Mouse (Mus musculus) hindbrain, embryonic 15.5 days (tissue): ENCODE data around the gene Apol7b. TPM values are rescaled to one million over a fixed set of nuclear protein-coding genes. Genes with fewer than 3 reads are reported as not detected.
"Not testable (repeated sequence)": the region's sequence is repeated elsewhere in the genome, so short reads cannot be mapped to it uniquely, and the experiment has no call there.

Experiments used
- ATAC-seq: fragments of 200-750 bp; cut with Nextera tagmentation; 2 replicates; pipeline ENCODE4 v1.8.0; 2017; ENCODE audit warnings: low read depth, moderate number of reproducible peaks, moderate TSS enrichment; ENCODE audit not compliant: low FRiP score
- H3K27ac ChIP-seq: fragments of 300-500 bp; sonication (generic); replicated peaks from 2 replicates; pipeline ENCODE4 v1.5.1; 2015; ENCODE audit warnings: mild to moderate bottlenecking, inconsistent platforms
- H3K27me3 ChIP-seq: fragments of 300-500 bp; sonication (generic); 2 replicates; pipeline ENCODE4 v1.6.1; 2015; ENCODE audit warnings: control low read depth, inconsistent platforms
- H3K36me3 ChIP-seq: fragments of 300-500 bp; sonication (generic); 2 replicates; pipeline ENCODE4 v1.6.1; 2015; ENCODE audit warnings: control low read depth, inconsistent platforms
- H3K4me1 ChIP-seq: fragments of 300-500 bp; sonication (generic); replicated peaks from 2 replicates; pipeline ENCODE4 v1.6.1; 2015; ENCODE audit warnings: control low read depth, inconsistent platforms
- H3K4me2 ChIP-seq: fragments of 300-500 bp; sonication (generic); 2 replicates; pipeline ENCODE4 v1.6.1; 2015; ENCODE audit warnings: moderate library complexity, mild to moderate bottlenecking, inconsistent platforms
- H3K4me3 ChIP-seq: fragments of 300-500 bp; sonication (generic); 2 replicates; pipeline ENCODE4 v1.5.1; 2015; ENCODE audit warnings: mild to moderate bottlenecking, inconsistent platforms
- H3K9ac ChIP-seq: fragments of 300-500 bp; sonication (generic); 2 replicates; pipeline ENCODE4 v1.6.1; 2015; ENCODE audit warnings: inconsistent platforms
- H3K9me3 ChIP-seq: fragments of 300-500 bp; sonication (generic); 2 replicates; pipeline ENCODE4 v1.6.1; 2016; ENCODE audit warnings: control low read depth, inconsistent platforms
- WGBS: fragments of 180-500 bp; shearing (Covaris S2); methylation state at CpG from one replicate; pipeline ENCODE4 v1.1.7; 2015; 5-methylcytosine and 5-hydroxymethylcytosine counted together
- polyA plus RNA-seq: library from polyadenylated mRNA; unstranded; fragments of >200 nt; fragmentation: Nextera tagmentation; extraction: Ambion mirVana; gene quantifications from 2 replicates; pipeline ENCODE4 v1.2.1, GENCODE M21; 2015

The Apol7b gene
- polyA plus RNA-seq, 1 experiment from 2014 or later, result not detected

DNA sequence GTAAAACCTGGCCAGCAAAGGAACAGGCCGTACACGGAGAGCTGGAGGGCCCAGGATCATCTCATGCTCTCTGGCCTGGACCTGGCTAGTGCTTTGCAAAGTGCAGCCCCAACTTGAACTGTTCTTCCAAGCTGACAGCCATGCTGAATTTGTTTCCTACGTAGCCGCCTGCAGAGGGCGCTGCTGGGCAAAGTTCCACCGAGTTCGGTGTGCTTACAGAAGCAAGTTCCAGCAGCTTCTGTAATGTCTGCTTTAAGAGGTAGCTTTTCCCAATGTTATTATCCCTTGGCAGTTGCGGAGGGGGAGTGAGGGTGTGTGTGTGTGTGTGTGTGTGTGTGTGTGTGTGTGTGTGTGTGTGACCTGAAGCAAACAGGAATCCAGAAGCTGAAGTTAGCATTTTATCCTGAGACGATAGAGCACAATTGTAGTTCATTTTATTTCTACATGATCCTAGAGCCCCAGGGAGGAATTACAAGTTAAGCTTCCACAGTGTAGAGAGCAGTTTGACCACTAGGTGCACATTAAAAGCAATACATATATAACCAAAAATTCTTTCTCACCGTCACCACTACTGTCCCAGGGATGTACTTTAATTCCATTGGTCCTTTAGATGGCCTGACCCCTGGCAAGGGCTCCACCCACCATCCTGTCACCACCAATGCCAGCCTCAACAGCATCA, 30.5 kb downstream of the Apol7b start:
- not testable (repeated sequence) for H3K36me3 ChIP-seq, H3K27me3 ChIP-seq, H3K4me1 ChIP-seq, H3K9me3 ChIP-seq, H3K9ac ChIP-seq, H3K4me3 ChIP-seq, H3K27ac ChIP-seq, H3K4me2 ChIP-seq
- peak; percentile 45; the same call in 1 of the 2 replicates for ATAC-seq
- 18% methylated on average over 4 of the region's 10 CpGs for WGBS

DNA sequence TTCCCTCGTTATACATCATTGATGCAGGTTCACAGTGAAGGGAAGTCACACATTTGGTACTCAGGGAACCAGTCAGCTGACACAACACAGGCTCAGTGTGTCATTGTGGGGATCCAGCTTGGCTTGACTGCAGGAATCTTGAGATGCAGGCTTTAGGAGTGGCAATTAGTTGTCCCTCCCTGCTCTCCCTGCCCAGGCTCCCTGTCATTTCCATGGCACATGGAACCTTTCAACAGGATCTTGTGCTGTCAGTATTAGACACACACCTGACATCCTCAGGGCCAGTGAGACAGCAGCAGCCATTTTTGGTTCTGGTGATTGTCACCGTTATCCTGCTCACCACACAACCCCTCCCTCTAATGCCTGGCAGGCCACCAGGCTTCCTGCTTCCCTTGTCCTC, 31.6 kb downstream of the Apol7b start:
- not testable (repeated sequence) for ATAC-seq, H3K4me3 ChIP-seq, H3K9ac ChIP-seq, H3K4me2 ChIP-seq, H3K9me3 ChIP-seq, H3K27ac ChIP-seq, H3K36me3 ChIP-seq, H3K4me1 ChIP-seq, H3K27me3 ChIP-seq
- 73% methylated on average over 2 of the region's 2 CpGs for WGBS

DNA sequence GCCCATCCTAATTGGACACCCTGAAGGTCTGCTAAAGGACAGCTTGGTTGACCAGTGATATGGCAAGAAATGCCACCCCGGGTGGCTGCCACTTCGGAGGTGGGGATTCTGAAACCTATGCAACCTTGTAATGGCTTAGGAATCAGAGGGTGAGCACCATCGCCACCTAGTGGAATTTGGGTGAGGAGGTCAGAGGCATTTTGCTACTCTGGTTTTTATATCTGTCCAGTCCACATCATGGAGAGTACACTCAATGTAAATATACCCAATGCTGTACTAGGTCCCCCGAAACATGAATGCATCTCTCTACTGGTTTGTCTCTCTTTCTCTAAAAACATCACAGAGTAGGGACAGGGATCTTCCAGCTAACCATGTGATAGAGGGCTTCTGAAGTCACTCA, 34.6 kb downstream of the Apol7b start:
- H3K27ac ChIP-seq, H3K9me3 ChIP-seq, H3K4me1 ChIP-seq, ATAC-seq, H3K4me3 ChIP-seq, H3K4me2 ChIP-seq, H3K9ac ChIP-seq, H3K36me3 ChIP-seq, H3K27me3 ChIP-seq: not testable (repeated sequence)
- WGBS, result 23% methylated on average over 4 of the region's 4 CpGs

DNA sequence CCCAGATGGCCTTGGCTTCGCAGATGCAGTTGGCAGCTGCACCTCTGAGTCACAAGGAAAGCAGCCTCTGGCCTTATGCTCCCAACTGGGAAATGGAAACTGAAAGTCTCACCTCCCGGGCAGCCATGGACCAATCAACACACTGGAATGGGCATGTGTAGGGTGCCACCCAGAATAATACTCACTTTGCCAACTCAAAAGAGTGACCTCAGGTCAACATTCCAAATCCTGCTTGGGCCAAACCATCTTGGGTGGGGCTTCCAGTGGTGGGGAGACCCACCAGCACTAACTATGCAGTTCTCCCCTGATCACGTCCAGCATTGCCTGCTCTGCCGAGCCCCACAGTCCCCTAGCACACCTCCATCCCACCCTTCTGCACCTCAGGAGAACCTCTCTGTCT, 36.3 kb downstream of the Apol7b start, which contains the start of gene Apol9a:
Gene Apol9a (minus strand): TSS at position 101 of the 400 bp plus-strand sequence.
- H3K4me3 ChIP-seq, H3K27ac ChIP-seq, H3K9me3 ChIP-seq, H3K9ac ChIP-seq, H3K4me2 ChIP-seq, H3K4me1 ChIP-seq, ATAC-seq, H3K36me3 ChIP-seq, H3K27me3 ChIP-seq: not testable (repeated sequence)
- WGBS, result 70% methylated on average over 1 of the region's 4 CpGs

DNA sequence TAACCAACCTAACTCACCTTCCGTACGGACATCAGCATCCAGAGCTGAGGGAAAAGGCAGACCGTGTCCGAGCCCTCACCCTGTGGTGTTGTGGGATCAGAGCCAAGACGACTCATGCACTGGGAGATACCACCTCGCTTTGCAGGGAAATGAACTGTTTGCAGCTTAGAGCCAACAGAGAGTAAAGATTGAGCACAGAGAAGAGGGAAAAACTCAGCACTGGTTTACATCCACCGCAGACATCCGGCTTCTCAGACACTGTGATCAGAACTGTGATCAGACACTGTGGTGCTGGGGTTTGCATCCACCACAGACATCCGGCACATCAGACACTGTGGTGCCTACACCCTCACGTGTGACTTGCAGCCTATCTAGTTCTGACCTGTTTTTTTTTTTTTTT, 40.9 kb downstream of the Apol7b start:
- H3K9me3 ChIP-seq, H3K4me2 ChIP-seq, H3K27ac ChIP-seq, H3K4me1 ChIP-seq, ATAC-seq, H3K36me3 ChIP-seq, H3K27me3 ChIP-seq, H3K9ac ChIP-seq, H3K4me3 ChIP-seq: not testable (repeated sequence)
- WGBS, result 66% methylated on average over 10 of the region's 10 CpGs

DNA sequence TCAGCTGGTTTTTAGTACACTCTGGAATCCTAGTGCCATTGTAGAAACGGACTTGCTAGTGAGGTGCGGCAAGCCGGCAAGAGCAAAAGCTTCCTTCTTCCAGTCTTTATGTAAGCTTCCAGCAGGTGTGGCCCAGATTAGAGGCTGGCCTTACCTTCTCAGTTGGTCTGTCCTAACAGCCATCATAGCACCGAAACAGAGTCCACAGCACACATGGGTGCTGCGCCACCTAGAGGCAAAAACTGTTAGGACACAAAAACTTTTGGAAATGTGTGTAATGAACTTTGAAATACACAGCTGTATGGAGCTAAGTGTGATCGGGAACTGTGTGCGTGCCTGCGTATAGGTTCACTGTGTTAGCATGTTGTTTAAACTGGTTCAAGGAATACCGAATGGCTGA, 48.3 kb downstream of the Apol7b start, which contains the start of gene Apol7a:
Gene Apol7a (minus strand): TSS at position 84 of the 400 bp plus-strand sequence.
- H3K36me3 ChIP-seq, H3K4me1 ChIP-seq, H3K4me2 ChIP-seq, H3K4me3 ChIP-seq, H3K9me3 ChIP-seq, ATAC-seq, H3K9ac ChIP-seq, H3K27me3 ChIP-seq, H3K27ac ChIP-seq: not testable (repeated sequence)
- WGBS, result 59% methylated on average over 9 of the region's 9 CpGs

DNA sequence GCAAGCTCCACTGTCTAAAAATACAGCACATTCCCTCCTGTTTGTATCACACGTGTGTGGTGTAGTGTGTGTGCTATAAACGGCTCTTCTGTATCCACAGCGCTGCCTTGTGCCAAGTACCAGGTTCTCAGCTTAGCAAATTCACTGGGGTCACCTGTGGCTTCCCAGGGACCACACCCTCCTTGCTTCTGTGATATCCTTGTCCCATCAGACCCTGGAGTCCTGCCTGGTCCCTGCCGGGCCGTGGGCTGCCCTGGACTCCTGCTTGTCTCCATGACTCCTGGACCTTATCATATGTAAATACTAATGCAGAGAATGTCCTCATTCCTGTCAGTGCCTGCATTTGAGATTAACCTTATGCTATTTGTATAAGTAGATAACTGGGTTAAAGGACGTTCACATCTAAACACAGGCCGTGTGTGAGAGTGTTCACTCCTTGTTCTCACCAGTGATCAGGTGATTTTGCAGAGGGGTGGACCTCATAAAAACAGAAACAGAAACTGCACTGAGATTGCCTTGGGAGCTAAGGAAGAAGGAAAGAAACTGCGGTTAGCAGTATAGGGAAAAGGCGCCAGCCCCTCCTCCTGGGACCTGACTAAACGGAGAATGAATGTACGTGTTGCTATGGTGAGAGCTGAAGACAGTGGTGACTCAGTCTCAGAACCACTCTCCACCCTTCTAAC, 49.7 kb downstream of the Apol7b start:
- H3K36me3 ChIP-seq, result not testable (repeated sequence)

DNA sequence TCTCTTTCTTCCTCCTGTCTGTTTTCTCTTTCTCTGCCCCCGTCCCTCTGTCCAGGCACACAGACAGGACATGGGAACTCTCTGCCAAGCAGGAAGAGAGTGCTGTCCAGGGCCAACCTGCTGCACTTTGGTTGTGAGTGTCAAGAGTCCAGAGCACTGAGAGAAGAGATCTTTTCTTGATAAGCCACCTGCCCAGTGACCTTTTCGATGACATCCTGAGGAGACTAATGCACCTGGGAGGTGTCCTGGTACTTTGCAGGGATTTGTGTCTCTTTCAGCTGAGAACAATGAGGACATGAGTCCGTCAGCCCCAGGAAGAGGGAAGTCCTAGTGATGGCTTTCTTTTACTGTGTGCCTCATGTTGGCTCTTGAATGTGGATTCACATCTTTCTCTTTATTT, 53.5 kb downstream of the Apol7b start:
- H3K9ac ChIP-seq, H3K4me2 ChIP-seq, H3K27me3 ChIP-seq, H3K27ac ChIP-seq, H3K36me3 ChIP-seq, H3K4me3 ChIP-seq, H3K4me1 ChIP-seq, ATAC-seq, H3K9me3 ChIP-seq: not testable (repeated sequence)
- 69% methylated on average over 3 of the region's 3 CpGs for WGBS

More for the DNA sequence above, 49.7 kb downstream of the Apol7b start:
- H3K9ac ChIP-seq, H3K27me3 ChIP-seq, ATAC-seq, H3K27ac ChIP-seq, H3K9me3 ChIP-seq, H3K4me2 ChIP-seq, H3K4me3 ChIP-seq, H3K4me1 ChIP-seq: not testable (repeated sequence)
- 78% methylated on average over 11 of the region's 11 CpGs for WGBS

DNA sequence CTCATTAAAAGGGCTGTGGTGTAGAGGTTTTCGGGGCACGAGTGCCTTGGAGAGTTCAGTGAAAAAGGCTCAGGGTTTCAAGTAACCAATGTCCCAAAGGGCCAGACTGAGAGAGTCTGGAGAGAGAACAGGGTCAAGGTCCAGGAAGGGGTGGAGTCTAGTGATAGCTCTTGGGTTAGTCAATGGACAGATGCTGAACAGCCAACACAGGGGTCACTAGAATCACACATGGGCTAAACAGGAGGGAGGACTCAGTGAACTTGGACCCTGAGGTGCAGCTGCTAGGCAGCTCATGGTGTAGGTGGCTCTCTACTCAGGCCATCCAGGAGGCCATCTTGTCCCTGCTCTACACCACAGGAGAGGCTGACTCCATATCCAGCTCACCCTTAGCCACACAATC, 59.8 kb downstream of the Apol7b start:
- H3K36me3 ChIP-seq, result no peaks in the 10 kb centered on the region
- H3K4me1 ChIP-seq, result no peaks in the 10 kb centered on the region
- H3K4me2 ChIP-seq, result no peak overlapping the region
- H3K9me3 ChIP-seq, result no peaks in the 10 kb centered on the region
- no peak overlapping the region for H3K9ac ChIP-seq
- ATAC-seq, result no peak
- 91% methylated on average over 2 of the region's 2 CpGs for WGBS
- no peak overlapping the region for H3K4me3 ChIP-seq
- H3K27ac ChIP-seq, result no peak overlapping the region
- no peaks in the 10 kb centered on the region for H3K27me3 ChIP-seq

DNA sequence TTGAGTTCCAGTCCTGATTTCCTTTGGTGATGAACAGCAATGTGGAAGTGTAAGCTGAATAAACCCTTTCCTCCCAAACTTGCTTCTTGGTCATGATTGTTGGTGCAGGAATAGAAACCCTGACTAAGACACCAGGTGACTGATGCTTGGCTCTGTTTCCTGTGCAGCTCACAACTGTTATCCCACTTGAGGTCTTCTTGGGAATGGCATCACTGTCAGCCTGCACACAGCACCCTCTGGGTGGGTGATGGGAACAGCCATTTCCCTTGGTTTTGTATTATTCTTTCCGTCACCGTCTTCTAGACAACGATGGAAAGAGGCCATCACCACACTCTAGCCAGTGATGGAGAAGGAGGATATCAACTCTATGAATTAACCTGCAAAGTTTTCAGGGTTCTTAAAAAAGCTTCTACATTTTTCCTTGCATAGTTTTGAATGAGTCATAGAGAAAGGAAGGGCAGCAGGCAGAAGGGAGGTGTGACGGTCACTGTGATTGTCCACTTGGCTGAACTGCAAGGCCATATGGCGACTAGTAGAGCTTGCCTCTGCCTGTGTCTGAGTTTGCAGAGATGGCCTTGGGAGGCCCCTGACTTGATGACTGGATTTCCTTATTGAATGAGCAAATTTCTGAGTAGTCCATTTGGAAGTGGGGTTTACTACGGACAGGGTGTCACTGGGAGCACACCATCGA, 62.8 kb downstream of the Apol7b start:
- Histone ChIP-seq H3K36me3 (no peaks in the 10 kb centered on the region), H3K9me3 (no peaks in the 10 kb centered on the region), H3K4me1 (no peaks in the 10 kb centered on the region), H3K27me3 (no peaks in the 10 kb centered on the region), H3K27ac (no peak overlapping the region), H3K4me2 (no peak overlapping the region), H3K4me3 (no peak overlapping the region), H3K9ac (no peak overlapping the region)
- ATAC-seq, result no peak
- WGBS, result 91% methylated on average over 7 of the region's 7 CpGs

DNA sequence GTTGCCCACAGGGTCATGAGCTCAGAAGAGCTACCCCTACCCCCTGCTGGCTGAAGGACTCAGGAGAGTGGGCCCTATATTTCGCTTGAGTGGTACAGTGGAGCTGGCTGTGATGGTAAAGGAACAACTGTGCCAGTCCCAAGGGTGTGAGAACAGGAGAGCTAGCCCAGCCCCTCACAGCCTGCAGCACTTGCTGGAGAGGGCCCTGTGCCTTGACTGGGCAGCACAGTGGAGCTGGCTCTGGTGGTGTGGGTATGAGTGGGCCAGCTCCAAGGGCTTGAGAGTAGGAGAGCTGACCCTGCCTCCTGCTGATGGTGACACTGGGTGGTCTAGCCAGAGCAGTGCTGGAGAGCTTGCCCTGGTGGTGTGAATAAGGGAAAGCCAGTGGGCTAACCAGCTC, 64.4 kb downstream of the Apol7b start:
- Histone ChIP-seq H3K4me1 (no peaks in the 10 kb centered on the region), H3K36me3 (no peaks in the 10 kb centered on the region), H3K9me3 (no peaks in the 10 kb centered on the region), H3K9ac (no peak overlapping the region), H3K27ac (no peak overlapping the region), H3K4me2 (no peak overlapping the region), H3K27me3 (no peaks in the 10 kb centered on the region), H3K4me3 (no peak overlapping the region)
- WGBS, result 64% methylated on average over 1 of the region's 1 CpGs
- ATAC-seq, result no peak

DNA sequence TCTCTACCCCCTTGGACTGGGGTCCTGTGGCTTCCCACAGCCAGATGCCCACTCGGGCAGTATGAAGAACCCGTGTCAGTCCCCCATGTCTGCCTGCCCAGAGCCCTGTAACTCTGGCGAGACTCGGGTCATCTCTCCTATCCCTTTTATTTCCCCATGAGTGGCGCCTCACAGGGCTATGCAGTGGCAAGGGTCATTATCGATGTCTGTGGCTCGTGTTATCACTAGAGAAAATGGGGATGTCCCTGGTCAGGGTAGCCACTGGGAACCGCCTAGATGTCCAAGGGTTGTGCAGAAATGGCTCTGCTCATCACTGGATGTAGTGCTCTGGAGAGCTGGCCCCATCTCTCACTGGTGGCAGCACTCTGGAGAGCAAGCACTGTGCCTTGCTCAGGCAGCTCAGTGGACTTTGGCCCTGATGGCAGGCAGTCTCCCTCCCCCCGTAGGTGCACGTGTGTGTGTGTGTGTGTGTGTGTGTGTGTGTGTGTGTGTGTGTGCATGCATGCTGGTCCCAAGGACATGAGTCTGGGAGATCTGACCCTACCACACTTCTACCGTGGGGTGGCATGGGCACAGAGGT, 64.9 kb downstream of the Apol7b start:
- no peaks in the 10 kb centered on the region for H3K4me1 ChIP-seq
- no peak overlapping the region for H3K4me2 ChIP-seq
- no peaks in the 10 kb centered on the region for H3K9me3 ChIP-seq
- H3K9ac ChIP-seq, result no peak overlapping the region
- WGBS, result 90% methylated on average over 10 of the region's 11 CpGs
- no peak overlapping the region for H3K4me3 ChIP-seq
- H3K27me3 ChIP-seq, result no peaks in the 10 kb centered on the region
- H3K27ac ChIP-seq, result no peak overlapping the region
- ATAC-seq, result no peak
- H3K36me3 ChIP-seq, result no peaks in the 10 kb centered on the region
